8 mouse cellular contexts compared by ENCODE assay signal in genomic region chr6:136742352-136743118, GRCm38 (mm10). TPM values are rescaled to one million over a fixed set of nuclear protein-coding genes. Genes with fewer than 3 reads are reported as not detected.
DNase-seq lines count a peak whose midpoint lies in the region; ATAC-seq and TF ChIP-seq lines count a peak whose summit lies in the region.

No protein-coding gene starts in this region.

- no peaks in the 10 kb centered on the region for H3K4me1 ChIP-seq in forebrain, embryonic 10.5 days
- H3K4me1 ChIP-seq in liver, embryonic 14.5 days (replicated peaks; ENCODE audit: control insufficient read depth in 2 of 2, insufficient read depth in 2 of 2, low read length in 1 of 2): peaks cover 0 to 4% of the 10 kb centered on the region in 2 experiments; a peak in 1 of 4 replicates
- 0 out of 2 replicates have a peak, but pooled peaks cover 4% of the 10 kb centered on the region for H3K4me1 ChIP-seq in stomach, embryonic 16.5 days (ENCODE audit: control insufficient read depth, insufficient read depth, low read length)

- H3K9ac ChIP-seq in liver, embryonic 14.5 days (replicated peaks): no peak overlapping the region
- no peak overlapping the region for H3K9ac ChIP-seq in stomach, embryonic 16.5 days (ENCODE audit: low read length)

- H3K27me3 ChIP-seq in forebrain, embryonic 10.5 days (ENCODE audit: poor library complexity, severe bottlenecking): no peaks in the 10 kb centered on the region
- H3K27me3 ChIP-seq in liver, embryonic 14.5 days (ENCODE audit: control insufficient read depth, insufficient read depth, low read length): no peaks in the 10 kb centered on the region
- H3K27me3 ChIP-seq in stomach, embryonic 16.5 days (ENCODE audit: control insufficient read depth, insufficient read depth, low read length): no peaks in the 10 kb centered on the region

- no peaks in the 10 kb centered on the region for H3K36me3 ChIP-seq in forebrain, embryonic 10.5 days (replicated peaks)
- no peaks in the 10 kb centered on the region for H3K36me3 ChIP-seq in liver, embryonic 14.5 days (replicated peaks; ENCODE audit: control insufficient read depth, insufficient read depth, low read depth)
- no peaks in the 10 kb centered on the region for H3K36me3 ChIP-seq in stomach, embryonic 16.5 days (ENCODE audit: control insufficient read depth, insufficient read depth, low read length)

- H3K4me2 ChIP-seq in liver, embryonic 14.5 days (ENCODE audit: low read depth): no peak overlapping the region
- no peak overlapping the region for H3K4me2 ChIP-seq in stomach, embryonic 16.5 days (ENCODE audit: low read depth, low read length)

- H3K9me3 ChIP-seq in forebrain, embryonic 10.5 days: no peaks in the 10 kb centered on the region
- H3K9me3 ChIP-seq in liver, embryonic 14.5 days (ENCODE audit: control insufficient read depth, low read length): no peaks in the 10 kb centered on the region
- H3K9me3 ChIP-seq in stomach, embryonic 16.5 days (replicated peaks; ENCODE audit: control insufficient read depth, low read length): no peaks in the 10 kb centered on the region

- TF ChIP-seq EP300 in liver, embryonic 14.5 days (IDR thresholded peaks at IDR 0.05; ENCODE audit: low read depth): no peak

- 51% methylated on average over 10 of the region's 10 CpGs for WGBS in forebrain, embryonic 10.5 days
- 22% methylated on average over 10 of the region's 10 CpGs for WGBS in liver, embryonic 14.5 days (ENCODE audit: insufficient replicate concordance)
- 35% methylated on average over 10 of the region's 10 CpGs for WGBS in stomach, embryonic 16.5 days

- TF ChIP-seq CTCF in liver, embryonic 14.5 days (IDR thresholded peaks at IDR 0.05; ENCODE audit: low read depth): peak; percentile 84

- peak; percentile 85 to 94 for DNase-seq in CD8-positive naive resting alpha-beta T cell, adult 2 months (ENCODE audit: low read depth in 2 of 2, low spot score in 2 of 2)
- peak; percentile 68 for DNase-seq in c-Kit-negative CD71-positive TER-119-positive erythroid progenitor cells, embryonic 14.5 days (ENCODE audit: low read depth, low spot score)
- DNase-seq in forebrain, embryonic 10.5 days (ENCODE audit: extremely low spot score, low spot score): peak; percentile 72
- DNase-seq in heart, postnatal 14 days: peak; percentile 78 to 92
- DNase-seq in kidney, postnatal 4 days: peak; percentile 92 to 93
- DNase-seq in liver, embryonic 14.5 days (ENCODE audit: low read depth in 3 of 3, low spot score in 3 of 3): peak; percentile 59 to 65 (median 65)
- DNase-seq in neural tube, embryonic 10.5 days (ENCODE audit: extremely low spot score, low spot score): peak; percentile 83

- no peak for ATAC-seq in liver, embryonic 14.5 days (ENCODE audit: insufficient read depth)
- ATAC-seq in stomach, embryonic 16.5 days (ENCODE audit: insufficient read depth, low FRiP score): peak; percentile 69

- no peak overlapping the region for H3K4me3 ChIP-seq in forebrain, embryonic 10.5 days
- H3K4me3 ChIP-seq in liver, embryonic 14.5 days (ENCODE audit: insufficient read depth in 1 of 2, low read depth in 2 of 2, low read length in 2 of 2): no peak overlapping the region
- no peak overlapping the region for H3K4me3 ChIP-seq in stomach, embryonic 16.5 days (replicated peaks; ENCODE audit: low read length)

- H3K27ac ChIP-seq in forebrain, embryonic 10.5 days: no peak overlapping the region
- no peak overlapping the region for H3K27ac ChIP-seq in liver, embryonic 14.5 days
- H3K27ac ChIP-seq in stomach, embryonic 16.5 days (ENCODE audit: low read length): no peak overlapping the region

- intact Hi-C loops in heart, postnatal 14 days (cut with DNase I): loop anchor here (5.0 to 10.0 kb wide), 3 partner anchors 120 to 838 kb away; no protein-coding TSS in a partner anchor

RNA-seq across cellular contexts. Expression of gene Gucy2c, which starts 39.0 kb away (rescaled TPM):
- polyA plus RNA-seq in forebrain, embryonic 10.5 days (2016; fragmentation: Nextera tagmentation; extraction: Ambion mirVana): not detected in 2 replicates
- total RNA-seq in heart, postnatal 14 days (2021): not detected
- polyA plus RNA-seq in liver, embryonic 14.5 days (2012; rRNA removed): 0.08 and 0.11 TPM in 2 replicates
- polyA plus RNA-seq in liver, embryonic 14.5 days (2014; fragmentation: Nextera tagmentation; extraction: Ambion mirVana): 0.06 and 0.10 TPM in 2 replicates
- polyA plus RNA-seq in stomach, embryonic 16.5 days (2015; fragmentation: Nextera tagmentation; extraction: Ambion mirVana): 8.5 and 8.7 TPM in 2 replicates
